Mouse (Mus musculus) liver, adult (tissue): Measurements from ENCODE around the gene Phldb1.
A peak's percentile ranks its signal among the peaks of the same experiment; 100 is the strongest.

Experiments
- GATA4 ChIP-seq: IDR thresholded peaks from 2 replicates; pipeline ENCODE4 v1.6.1; 2014; ENCODE audit warnings: mild to moderate bottlenecking, low read length; ENCODE audit not compliant: insufficient replicate concordance

Gene Phldb1

GRCm38 (mm10) chr9:44734524-44735494, at the start of gene Phldb1:
Gene Phldb1, minus strand, starts transcription at chr9:44735198.
- no peak for TF ChIP-seq GATA4

- peak; percentile 99 for TF ChIP-seq GATA4
These were observed 38.0 kb upstream of the Phldb1 start for GRCm38 (mm10) chr9:44772750-44773651.

GRCm38 (mm10) chr9:44772392-44772749, 37.4 kb upstream of the Phldb1 start:
- no peak for TF ChIP-seq GATA4

- TF ChIP-seq GATA4: no peak
These were observed 36.4 kb upstream of the Phldb1 start for GRCm38 (mm10) chr9:44771376-44771775.

- no peak for TF ChIP-seq GATA4
These were observed 32.4 kb upstream of the Phldb1 start, which contains the start of the genes Arcn1 and Ift46 for GRCm38 (mm10) chr9:44767101-44768028. Gene Arcn1, minus strand, starts transcription at chr9:44767845. Gene Ift46, plus strand, starts transcription at chr9:44767908.

- no peak for TF ChIP-seq GATA4
These were observed 25.9 kb upstream of the Phldb1 start for GRCm38 (mm10) chr9:44760873-44761272.

- no peak for TF ChIP-seq GATA4
These were observed 13.5 kb upstream of the Phldb1 start for GRCm38 (mm10) chr9:44748473-44748872.

GRCm38 (mm10) chr9:44747341-44747740, 12.3 kb upstream of the Phldb1 start:
- TF ChIP-seq GATA4: no peak

- no peak for TF ChIP-seq GATA4
These were observed 11.7 kb upstream of the Phldb1 start for GRCm38 (mm10) chr9:44746666-44747065.

GRCm38 (mm10) chr9:44745371-44745770, 10.4 kb upstream of the Phldb1 start:
- TF ChIP-seq GATA4: no peak

GRCm38 (mm10) chr9:44740663-44741192, 5.7 kb upstream of the Phldb1 start:
- TF ChIP-seq GATA4: no peak

GRCm38 (mm10) chr9:44737240-44737949, 2.4 kb upstream of the Phldb1 start:
- TF ChIP-seq GATA4: no peak

GRCm38 (mm10) chr9:44736301-44736700, 1.3 kb upstream of the Phldb1 start:
- TF ChIP-seq GATA4: no peak

GRCm38 (mm10) chr9:44735886-44736285, 888 bp upstream of the Phldb1 start:
- no peak for TF ChIP-seq GATA4
